Mouse (Mus musculus): Measurements from ENCODE around the gene Alkbh3. TPM values are rescaled to one million over a fixed set of nuclear protein-coding genes. Genes with fewer than 3 reads are reported as not detected.

Gene Alkbh3
- total RNA-seq, 1 experiment: 41.5 TPM

DNA sequence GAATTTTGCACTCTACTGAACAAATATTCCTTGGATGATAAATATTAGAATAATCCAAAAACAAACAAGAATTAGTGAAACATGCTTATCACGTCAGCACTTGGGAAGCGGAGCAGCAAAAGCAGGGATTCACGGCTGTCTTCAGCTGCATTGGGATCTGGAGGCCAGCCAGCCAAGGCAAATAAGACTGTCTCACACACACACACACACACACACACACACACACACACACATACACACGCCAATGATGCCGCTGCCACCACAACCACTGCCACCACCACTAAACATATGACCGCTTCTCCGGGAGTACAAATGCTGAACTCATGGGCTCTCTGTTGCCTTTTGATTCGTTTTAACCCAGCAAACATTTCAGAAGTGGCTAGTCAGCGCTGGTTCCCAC, 56.9 kb downstream of the Alkbh3 start:
- Histone ChIP-seq H3K4me3 (ENCODE audit: insufficient read depth in 1 of 2, low read depth in 1 of 2, low read length in 2 of 2, poor library complexity in 1 of 2, severe bottlenecking in 1 of 2) (no peak overlapping the region), H3K4me1 (ENCODE audit: control insufficient read depth in 2 of 2, insufficient read depth in 2 of 2, low read length in 2 of 2, poor library complexity in 1 of 2) (peaks cover 0 to 4% of the 10 kb centered on the region in 2 experiments; a peak in 2 of 4 replicates), H3K9me3 (ENCODE audit: control insufficient read depth, insufficient read depth, low read depth, low read length) (no peaks in the 10 kb centered on the region), H3K36me3 (ENCODE audit: control insufficient read depth, insufficient read depth, low read length, poor library complexity, severe bottlenecking) (no peaks in the 10 kb centered on the region), H3K27ac (ENCODE audit: insufficient read depth, low read depth, low read length, poor library complexity, severe bottlenecking) (no peak overlapping the region), H3K9ac (ENCODE audit: insufficient read depth, low read depth, low read length, poor library complexity, severe bottlenecking) (no peak overlapping the region)
- DNase-seq (ENCODE audit: low read depth, low spot score): no peak
- TF ChIP-seq HCFC1 (IDR thresholded peaks at IDR 0.05; ENCODE audit: borderline replicate concordance, insufficient read depth, low read length) (no peak), ZC3H11A (IDR thresholded peaks at IDR 0.05; ENCODE audit: borderline replicate concordance, low read depth, low read length) (no peak), ZNF384 (IDR thresholded peaks at IDR 0.05; ENCODE audit: low read depth, low read length) (no peak), MAFK (IDR thresholded peaks at IDR 0.05; ENCODE audit: insufficient read depth, low read depth, low read length) (no peak), CHD2 (IDR thresholded peaks at IDR 0.05; ENCODE audit: low read depth, low read length) (no peak)
- in situ Hi-C loops (cut with MboI; ENCODE audit: low sequenced_read_pairs in 2 of 2, unreplicated experiment in 2 of 2): no loop called here

DNA sequence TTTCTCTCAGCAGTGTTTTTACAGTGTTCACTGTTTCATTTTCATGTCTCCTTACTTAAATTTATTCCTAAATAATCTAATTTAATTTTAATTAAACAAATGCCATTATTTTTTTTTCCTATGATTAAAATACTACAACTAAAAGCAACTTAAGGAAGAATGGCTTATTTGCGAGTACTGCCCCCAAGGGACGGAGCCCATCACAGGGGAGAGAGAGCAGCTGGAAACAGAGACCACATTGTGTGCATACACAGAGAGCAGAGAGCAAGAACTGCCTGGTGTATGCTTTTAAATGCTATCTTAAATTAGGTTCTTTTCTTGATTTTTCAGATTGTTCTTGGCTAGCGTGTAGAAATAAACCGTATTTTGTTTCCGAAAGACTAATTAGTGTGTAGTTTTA, 63.6 kb downstream of the Alkbh3 start:
- TF ChIP-seq ZC3H11A (IDR thresholded peaks at IDR 0.05; ENCODE audit: borderline replicate concordance, low read depth, low read length) (no peak), HCFC1 (IDR thresholded peaks at IDR 0.05; ENCODE audit: borderline replicate concordance, insufficient read depth, low read length) (no peak), ZNF384 (IDR thresholded peaks at IDR 0.05; ENCODE audit: low read depth, low read length) (no peak), CHD2 (IDR thresholded peaks at IDR 0.05; ENCODE audit: low read depth, low read length) (no peak), MAFK (IDR thresholded peaks at IDR 0.05; ENCODE audit: insufficient read depth, low read depth, low read length) (no peak)

DNA sequence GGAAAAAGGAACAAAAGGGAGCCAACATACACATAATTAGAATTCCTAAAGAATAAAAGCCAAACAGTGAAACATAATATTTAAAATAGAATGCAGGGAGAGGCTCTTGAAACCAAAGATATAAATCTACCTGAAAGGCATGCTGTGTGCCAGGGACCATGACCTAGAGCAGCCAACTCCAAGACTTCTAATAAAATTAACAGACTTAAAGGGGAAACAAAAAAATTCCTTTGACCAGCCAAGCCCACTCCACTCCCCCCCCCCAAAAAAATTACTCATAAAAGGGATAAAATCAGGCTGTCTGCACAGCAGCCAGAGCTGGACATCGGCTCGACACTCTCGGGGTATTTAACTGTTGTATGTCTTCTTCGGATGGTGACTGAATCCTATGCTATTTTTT, 65.8 kb downstream of the Alkbh3 start:
- no peak overlapping the region for H3K27ac ChIP-seq (ENCODE audit: insufficient read depth, low read depth, low read length, poor library complexity, severe bottlenecking)
- in situ Hi-C loops (cut with MboI; ENCODE audit: low sequenced_read_pairs in 2 of 2, unreplicated experiment in 2 of 2): no loop called here

More for the DNA sequence above, 63.6 kb downstream of the Alkbh3 start:
- Histone ChIP-seq H3K4me3 (ENCODE audit: insufficient read depth in 1 of 2, low read depth in 1 of 2, low read length in 2 of 2, poor library complexity in 1 of 2, severe bottlenecking in 1 of 2) (no peak overlapping the region), H3K4me1 (ENCODE audit: control insufficient read depth in 2 of 2, insufficient read depth in 2 of 2, low read length in 2 of 2, poor library complexity in 1 of 2) (no peaks in the 10 kb centered on the region), H3K36me3 (ENCODE audit: control insufficient read depth, insufficient read depth, low read length, poor library complexity, severe bottlenecking) (no peaks in the 10 kb centered on the region), H3K9ac (ENCODE audit: insufficient read depth, low read depth, low read length, poor library complexity, severe bottlenecking) (no peak overlapping the region), H3K27ac (ENCODE audit: insufficient read depth, low read depth, low read length, poor library complexity, severe bottlenecking) (no peak overlapping the region), H3K9me3 (ENCODE audit: control insufficient read depth, insufficient read depth, low read depth, low read length) (no peaks in the 10 kb centered on the region)
- no peak for DNase-seq (ENCODE audit: low read depth, low spot score)
- in situ Hi-C loops (cut with MboI; ENCODE audit: low sequenced_read_pairs in 2 of 2, unreplicated experiment in 2 of 2): no loop called here

DNA sequence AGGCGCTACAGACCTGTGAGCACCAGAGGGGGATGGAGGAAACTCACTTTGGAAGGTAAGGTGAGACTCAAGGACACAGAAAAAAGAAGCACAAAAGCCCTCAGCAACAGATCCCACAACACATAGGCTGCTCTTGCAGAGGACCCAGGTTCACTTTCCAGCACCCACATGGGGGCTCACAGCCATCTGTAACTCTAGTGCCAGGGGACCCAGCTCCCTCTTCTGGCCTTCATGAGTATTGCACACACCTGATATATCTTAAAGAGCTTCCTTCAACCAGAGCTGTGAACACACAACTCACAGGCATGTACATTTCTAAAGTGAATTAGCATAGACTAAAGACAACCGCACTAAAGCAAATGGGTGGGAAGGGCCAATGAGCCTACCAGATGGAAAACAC, 66.5 kb downstream of the Alkbh3 start:
- H3K4me3 ChIP-seq (ENCODE audit: insufficient read depth in 1 of 2, low read depth in 1 of 2, low read length in 2 of 2, poor library complexity in 1 of 2, severe bottlenecking in 1 of 2): no peak overlapping the region
- H3K9me3 ChIP-seq (ENCODE audit: control insufficient read depth, insufficient read depth, low read depth, low read length): no peaks in the 10 kb centered on the region
- no peaks in the 10 kb centered on the region for H3K36me3 ChIP-seq (ENCODE audit: control insufficient read depth, insufficient read depth, low read length, poor library complexity, severe bottlenecking)
- in situ Hi-C loops (cut with MboI; ENCODE audit: low sequenced_read_pairs in 2 of 2, unreplicated experiment in 2 of 2): no loop called here
- H3K27ac ChIP-seq (ENCODE audit: insufficient read depth, low read depth, low read length, poor library complexity, severe bottlenecking): no peak overlapping the region
- peak; percentile 61 for DNase-seq (ENCODE audit: low read depth, low spot score)
- TF ChIP-seq CHD2 (IDR thresholded peaks at IDR 0.05; ENCODE audit: low read depth, low read length) (no peak), ZNF384 (IDR thresholded peaks at IDR 0.05; ENCODE audit: low read depth, low read length) (no peak), HCFC1 (IDR thresholded peaks at IDR 0.05; ENCODE audit: borderline replicate concordance, insufficient read depth, low read length) (no peak), ZC3H11A (IDR thresholded peaks at IDR 0.05; ENCODE audit: borderline replicate concordance, low read depth, low read length) (0 out of 2 replicates have a peak, but pooled peaks have one; percentile 23), MAFK (IDR thresholded peaks at IDR 0.05; ENCODE audit: insufficient read depth, low read depth, low read length) (no peak)
- H3K9ac ChIP-seq (ENCODE audit: insufficient read depth, low read depth, low read length, poor library complexity, severe bottlenecking): no peak overlapping the region
- no peaks in the 10 kb centered on the region for H3K4me1 ChIP-seq (ENCODE audit: control insufficient read depth in 2 of 2, insufficient read depth in 2 of 2, low read length in 2 of 2, poor library complexity in 1 of 2)

More for the DNA sequence above, 65.8 kb downstream of the Alkbh3 start:
- no peak for DNase-seq (ENCODE audit: low read depth, low spot score)
- no peaks in the 10 kb centered on the region for H3K9me3 ChIP-seq (ENCODE audit: control insufficient read depth, insufficient read depth, low read depth, low read length)
- H3K36me3 ChIP-seq (ENCODE audit: control insufficient read depth, insufficient read depth, low read length, poor library complexity, severe bottlenecking): no peaks in the 10 kb centered on the region
- H3K4me3 ChIP-seq (ENCODE audit: insufficient read depth in 1 of 2, low read depth in 1 of 2, low read length in 2 of 2, poor library complexity in 1 of 2, severe bottlenecking in 1 of 2): no peak overlapping the region
- H3K4me1 ChIP-seq (ENCODE audit: control insufficient read depth in 2 of 2, insufficient read depth in 2 of 2, low read length in 2 of 2, poor library complexity in 1 of 2): no peaks in the 10 kb centered on the region
- no peak for TF ChIP-seq CHD2 (IDR thresholded peaks at IDR 0.05; ENCODE audit: low read depth, low read length)
- TF ChIP-seq ZC3H11A (IDR thresholded peaks at IDR 0.05; ENCODE audit: borderline replicate concordance, low read depth, low read length): no peak
- TF ChIP-seq HCFC1 (IDR thresholded peaks at IDR 0.05; ENCODE audit: borderline replicate concordance, insufficient read depth, low read length): no peak
- no peak for TF ChIP-seq ZNF384 (IDR thresholded peaks at IDR 0.05; ENCODE audit: low read depth, low read length)
- no peak overlapping the region for H3K9ac ChIP-seq (ENCODE audit: insufficient read depth, low read depth, low read length, poor library complexity, severe bottlenecking)

DNA sequence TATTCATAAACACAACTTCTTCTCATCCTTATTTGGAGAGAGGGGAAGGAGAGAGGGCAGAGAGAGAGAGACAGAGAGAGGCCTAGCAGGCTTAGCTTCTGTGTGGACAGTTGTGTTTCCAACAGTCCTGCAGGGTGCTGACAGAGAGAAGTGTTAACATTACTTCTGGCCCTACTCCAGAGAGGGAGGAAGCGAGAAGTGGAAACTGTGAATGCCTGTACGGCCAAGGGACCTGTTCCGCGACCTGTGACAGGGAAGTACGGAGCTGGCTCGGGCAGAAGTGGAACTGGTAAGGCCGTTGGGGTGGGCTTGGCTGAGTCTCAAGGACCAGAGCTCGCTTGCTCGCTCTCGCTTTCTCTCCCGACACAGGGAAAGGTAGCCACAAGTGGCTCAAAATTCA, 68.9 kb downstream of the Alkbh3 start:
- Histone ChIP-seq H3K36me3 (ENCODE audit: control insufficient read depth, insufficient read depth, low read length, poor library complexity, severe bottlenecking) (no peaks in the 10 kb centered on the region), H3K4me1 (ENCODE audit: control insufficient read depth in 2 of 2, insufficient read depth in 2 of 2, low read length in 2 of 2, poor library complexity in 1 of 2) (no peaks in the 10 kb centered on the region), H3K4me3 (ENCODE audit: insufficient read depth in 1 of 2, low read depth in 1 of 2, low read length in 2 of 2, poor library complexity in 1 of 2, severe bottlenecking in 1 of 2) (no peak overlapping the region), H3K27ac (ENCODE audit: insufficient read depth, low read depth, low read length, poor library complexity, severe bottlenecking) (no peak overlapping the region), H3K9me3 (ENCODE audit: control insufficient read depth, insufficient read depth, low read depth, low read length) (no peaks in the 10 kb centered on the region), H3K9ac (ENCODE audit: insufficient read depth, low read depth, low read length, poor library complexity, severe bottlenecking) (no peak overlapping the region)
- TF ChIP-seq CHD2 (IDR thresholded peaks at IDR 0.05; ENCODE audit: low read depth, low read length) (no peak), ZNF384 (IDR thresholded peaks at IDR 0.05; ENCODE audit: low read depth, low read length) (no peak), MAFK (IDR thresholded peaks at IDR 0.05; ENCODE audit: insufficient read depth, low read depth, low read length) (no peak), HCFC1 (IDR thresholded peaks at IDR 0.05; ENCODE audit: borderline replicate concordance, insufficient read depth, low read length) (no peak), ZC3H11A (IDR thresholded peaks at IDR 0.05; ENCODE audit: borderline replicate concordance, low read depth, low read length) (no peak)
- no peak for DNase-seq (ENCODE audit: low read depth, low spot score)
- in situ Hi-C loops (cut with MboI; ENCODE audit: low sequenced_read_pairs in 2 of 2, unreplicated experiment in 2 of 2): no loop called here
